Mouse (Mus musculus) left cerebral cortex, adult 8-10 months (tissue): ENCODE measurements around the gene Macrod2. TPM values are rescaled to one million over a fixed set of nuclear protein-coding genes. Genes with fewer than 3 reads are reported as not detected.

Experiments
- DNase-seq, 2 experiments: peaks; one replicate each; pipeline ENCODE4 v3.0.0; 2022; ENCODE audit warnings: low spot score in 2 of 2
- total RNA-seq, 4 experiments: library from RNA; stranded (reverse); gene quantifications; 2 replicates each; pipeline ENCODE4 v1.2.4; 2022

Macrod2 gene
- total RNA-seq, 4 experiments from 2014 or later: 48.9 to 57.5 (median 51.2) TPM

GRCm38 (mm10) chr2:142294831-142295230, 1899.7 kb downstream of the Macrod2 start:
- no peak for DNase-seq

GRCm38 (mm10) chr2:142303098-142303911, 1908.2 kb downstream of the Macrod2 start:
- no peak for DNase-seq

GRCm38 (mm10) chr2:142303912-142304182, 1908.7 kb downstream of the Macrod2 start:
- no peak for DNase-seq

DNA sequence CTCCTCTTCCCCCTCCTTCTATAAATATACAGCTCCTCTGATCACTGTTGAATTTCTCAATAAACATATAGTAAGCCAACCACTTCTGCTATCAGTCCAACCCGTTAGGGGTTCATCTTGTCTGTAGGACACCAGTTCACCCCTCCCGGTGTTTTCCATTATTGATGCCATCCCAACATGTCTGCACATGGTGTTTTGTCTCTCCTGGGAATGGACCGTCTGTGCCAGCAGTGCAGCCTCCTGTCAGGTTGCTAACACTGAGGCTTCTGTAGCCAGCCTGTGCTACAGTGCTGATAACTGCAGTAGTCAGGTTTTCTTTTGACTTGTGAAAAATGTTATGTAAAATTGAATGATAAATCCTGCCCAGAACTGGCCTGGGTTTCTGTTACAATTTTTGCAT, 1928.0 kb downstream of the Macrod2 start:
- DNase-seq: no peak

DNA sequence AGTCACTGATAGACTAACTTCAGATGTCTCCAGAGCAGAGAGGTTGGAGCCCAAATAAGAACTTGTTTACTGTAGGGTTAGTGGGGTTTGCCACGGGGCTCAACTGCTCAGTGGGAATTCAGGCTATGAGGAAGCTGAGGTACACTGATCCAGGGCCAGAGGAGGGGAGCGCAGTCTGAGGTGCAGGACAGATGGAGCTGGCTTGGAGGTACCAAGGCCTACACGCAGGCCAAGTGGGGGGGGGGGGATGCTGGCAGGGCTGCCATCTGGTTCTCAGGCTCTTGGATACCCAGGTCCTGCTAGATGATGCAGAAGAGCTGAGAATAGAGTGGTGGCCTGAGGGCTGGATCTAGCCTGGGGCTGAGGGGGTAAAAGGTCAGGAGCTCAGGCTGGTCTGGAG, 1931.6 kb downstream of the Macrod2 start:
- no peak for DNase-seq

GRCm38 (mm10) chr2:142329761-142330160, 1934.7 kb downstream of the Macrod2 start:
- DNase-seq: no peak

- DNase-seq: peak in 1 of 2 experiments; percentile 74
Measured at GRCm38 (mm10) chr2:142334441-142335102, 1939.5 kb downstream of the Macrod2 start.

DNA sequence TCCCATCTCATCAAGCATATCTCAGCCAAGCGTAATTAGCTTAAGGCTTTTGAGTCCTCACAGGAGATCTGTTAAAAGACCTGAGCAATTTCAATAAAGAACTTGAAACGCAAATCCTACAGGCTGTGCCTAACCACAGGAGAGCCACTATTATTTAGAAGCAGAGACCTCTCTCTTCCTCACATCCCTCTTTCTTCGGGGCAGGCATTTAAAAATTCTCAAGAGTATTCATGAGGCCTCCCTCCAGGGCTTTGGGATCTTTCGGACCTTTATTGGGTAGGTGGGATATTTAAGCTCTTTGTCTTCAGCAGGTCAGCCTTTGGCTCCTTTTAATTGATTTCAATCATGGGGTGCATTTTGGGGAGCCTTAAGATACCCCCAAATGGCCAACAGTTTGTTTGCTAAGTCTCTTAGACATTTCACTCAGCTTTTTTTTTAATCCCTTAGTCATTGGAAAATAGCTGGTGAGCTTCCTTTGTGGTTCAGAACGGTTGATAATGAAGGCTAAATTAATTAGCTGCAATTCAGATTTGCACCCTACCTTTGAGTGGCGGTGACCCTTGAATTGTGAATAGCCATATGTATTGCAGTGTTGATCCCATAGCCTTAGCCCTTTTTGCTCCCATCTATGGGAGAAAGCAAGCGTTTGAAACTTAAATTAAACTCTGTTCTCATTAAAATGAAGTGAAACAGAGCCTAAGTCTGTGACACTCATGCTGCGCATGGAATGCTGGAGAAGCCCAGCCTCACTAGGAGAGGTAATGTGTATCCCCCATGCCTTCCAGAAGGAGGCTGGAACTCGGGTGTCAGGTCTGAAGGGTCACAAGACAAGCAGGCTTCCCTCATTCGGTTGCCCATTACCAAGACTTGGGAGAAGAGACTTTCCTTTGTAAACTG, 1940.2 kb downstream of the Macrod2 start:
- no peak for DNase-seq

GRCm38 (mm10) chr2:142344021-142344420, 1948.9 kb downstream of the Macrod2 start:
- DNase-seq: no peak

GRCm38 (mm10) chr2:142344758-142345157, 1949.6 kb downstream of the Macrod2 start:
- DNase-seq: no peak

GRCm38 (mm10) chr2:142349805-142350204, 1954.7 kb downstream of the Macrod2 start:
- no peak for DNase-seq

DNA sequence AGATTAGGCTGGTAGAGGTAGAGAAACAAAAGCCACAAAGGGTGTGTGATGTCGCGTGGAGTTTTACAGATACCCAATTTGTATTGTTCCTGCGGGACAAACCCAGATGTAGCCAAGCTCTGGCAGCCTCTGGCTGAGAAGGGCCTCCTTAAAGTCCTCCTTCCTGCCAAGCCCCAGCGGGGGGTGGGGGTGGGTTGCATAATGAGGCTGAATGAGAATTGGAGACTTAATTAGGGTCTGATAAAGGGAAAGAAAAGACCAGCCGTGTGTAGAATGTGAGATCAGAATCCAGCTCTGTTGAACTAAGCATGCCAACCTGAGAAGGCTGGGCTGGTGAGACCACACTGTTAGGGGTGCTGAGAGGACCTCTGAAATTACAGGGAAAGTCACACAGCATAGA, 1967.8 kb downstream of the Macrod2 start:
- DNase-seq: peak in 1 of 2 experiments; percentile 21

DNA sequence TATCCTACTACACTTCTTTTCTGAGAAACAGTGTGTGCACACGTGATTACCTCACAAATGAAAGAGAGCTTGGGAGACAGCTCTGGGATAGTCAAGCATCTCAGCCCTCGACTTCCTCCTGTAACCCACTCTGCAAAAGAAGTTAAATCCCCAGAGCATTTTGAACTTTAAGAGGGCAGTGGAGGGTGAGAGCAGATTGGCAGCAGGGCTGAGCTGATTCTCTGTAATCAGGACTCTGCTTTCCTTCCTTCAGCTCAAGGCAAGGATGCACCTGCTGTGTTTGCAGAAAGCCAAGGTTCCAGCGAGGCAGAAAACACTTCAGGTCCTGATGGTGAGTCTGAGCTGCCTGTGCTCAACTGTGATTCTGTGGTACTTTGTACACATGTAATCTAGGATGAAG, 1978.9 kb downstream of the Macrod2 start:
- no peak for DNase-seq

DNA sequence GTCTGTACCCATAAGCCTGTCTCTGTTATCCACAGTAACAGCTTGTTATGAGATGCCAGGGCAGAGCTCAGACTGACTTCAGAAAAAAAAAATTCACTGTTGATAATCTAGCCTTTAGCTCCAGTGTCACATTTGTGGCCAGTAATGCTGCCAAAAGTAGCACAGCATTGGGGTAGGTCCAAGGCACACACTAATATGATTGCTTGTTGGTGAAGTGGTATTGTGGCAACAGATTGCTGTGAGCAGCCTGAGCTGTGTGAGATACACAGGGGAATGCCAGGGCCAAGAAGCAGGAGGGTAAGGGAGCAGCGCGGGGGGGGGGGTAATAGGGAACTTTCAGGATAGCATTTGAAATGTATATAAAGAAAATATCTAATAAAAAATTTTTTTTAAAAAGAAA, 1985.5 kb downstream of the Macrod2 start:
- DNase-seq: no peak

DNA sequence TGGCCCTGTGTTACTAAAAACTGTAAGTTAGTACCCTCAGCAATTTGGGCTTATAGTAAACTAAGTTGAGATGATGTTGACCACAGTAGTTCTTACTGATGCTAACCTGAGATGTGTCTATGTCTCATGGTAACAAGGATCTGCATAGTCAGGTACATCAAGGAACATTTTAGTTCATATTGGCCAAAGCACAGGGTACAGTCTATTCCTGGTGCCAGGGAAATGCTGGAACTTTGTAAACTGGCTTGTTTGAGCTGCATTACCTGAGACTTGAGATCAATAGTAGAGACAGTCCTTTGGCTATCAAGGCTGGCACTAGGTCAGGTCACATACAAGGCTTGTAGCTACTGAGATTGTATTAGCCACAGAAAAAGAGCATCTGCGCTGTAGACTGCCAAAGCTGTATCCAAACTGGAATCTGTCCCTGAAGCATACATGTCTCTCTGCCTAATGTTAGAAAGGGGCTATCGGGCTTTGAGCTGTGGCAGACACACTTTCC, 1986.0 kb downstream of the Macrod2 start:
- no peak for DNase-seq

DNA sequence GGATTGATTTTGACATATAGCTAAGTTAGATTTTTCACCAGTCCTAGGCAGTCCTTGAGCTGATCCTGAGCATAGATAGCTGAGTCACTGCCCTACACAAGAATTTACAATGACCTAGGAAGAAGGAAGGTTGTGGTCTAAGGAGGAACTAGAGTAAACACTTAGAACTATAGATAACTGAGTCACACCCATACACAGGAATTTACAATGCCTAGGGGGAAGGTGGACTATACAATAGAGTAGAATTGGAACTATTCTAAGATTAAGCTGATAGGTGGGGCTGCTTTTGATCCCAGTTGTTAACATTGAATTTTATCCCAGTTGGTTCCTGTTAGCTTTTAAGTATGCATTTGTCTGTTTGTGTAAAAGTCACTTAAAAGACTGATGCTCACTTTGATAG, 1998.4 kb downstream of the Macrod2 start:
- DNase-seq: no peak

DNA sequence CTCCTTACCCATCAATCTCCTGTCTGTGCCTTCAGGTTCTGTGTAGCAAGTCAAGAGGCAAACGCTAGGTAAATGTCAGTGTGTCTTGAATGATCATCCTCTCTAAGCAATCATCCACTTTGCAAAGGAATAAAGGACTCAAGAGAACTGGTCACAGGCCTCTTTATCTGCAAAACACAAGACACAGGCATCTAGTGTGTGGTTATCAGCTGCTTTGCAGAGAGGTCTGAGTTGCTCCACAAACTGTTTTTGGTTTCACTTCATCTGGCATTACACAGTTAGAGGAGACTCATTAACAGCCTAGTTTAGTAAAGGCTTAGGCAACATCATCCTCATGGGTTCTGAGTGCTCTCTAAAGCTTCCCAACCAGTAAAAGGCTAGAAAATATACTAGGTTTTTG, 2004.4 kb downstream of the Macrod2 start:
- DNase-seq: no peak

- no peak for DNase-seq
Measured at GRCm38 (mm10) chr2:142400781-142401180, 2005.7 kb downstream of the Macrod2 start.

DNA sequence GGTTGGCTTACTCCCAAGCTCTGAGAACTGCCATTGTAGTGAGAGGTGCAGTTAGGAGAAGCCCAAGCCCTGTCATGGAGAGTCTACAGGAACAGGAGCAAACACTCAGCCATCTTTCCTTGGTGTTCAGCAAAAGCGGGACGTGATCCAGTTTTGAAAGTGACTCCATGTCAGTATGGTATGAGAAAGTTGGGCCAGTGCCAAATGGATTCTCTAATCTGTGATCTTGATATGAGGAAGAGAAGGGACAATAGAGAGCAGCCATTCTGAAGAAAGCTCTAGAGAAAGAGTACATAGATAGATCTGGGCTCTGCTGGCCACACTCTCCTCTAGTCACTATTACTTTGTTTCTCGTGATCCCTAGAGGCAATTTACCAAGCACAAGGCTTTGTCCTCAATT, 2006.2 kb downstream of the Macrod2 start:
- DNase-seq: no peak

- peak in 1 of 2 experiments; percentile 63 for DNase-seq
Measured at GRCm38 (mm10) chr2:142403394-142403793, 2008.3 kb downstream of the Macrod2 start.

- no peak for DNase-seq
Measured at GRCm38 (mm10) chr2:142404321-142404720, 2009.2 kb downstream of the Macrod2 start.

GRCm38 (mm10) chr2:142407341-142407740, 2012.2 kb downstream of the Macrod2 start:
- DNase-seq: no peak
